Mouse (Mus musculus) CD8-positive naive resting alpha-beta T cell, adult 57 days (primary cell): ENCODE measurements around the gene Mrps11. TPM values are rescaled to one million over a fixed set of nuclear protein-coding genes. Genes with fewer than 3 reads are reported as not detected.

Source experiments
- total RNA-seq: library from RNA; stranded (reverse); gene quantifications from one replicate; pipeline ENCODE4 v1.2.4, GENCODE M21; 2023

The Mrps11 gene
- 26.7 TPM for total RNA-seq

DNA sequence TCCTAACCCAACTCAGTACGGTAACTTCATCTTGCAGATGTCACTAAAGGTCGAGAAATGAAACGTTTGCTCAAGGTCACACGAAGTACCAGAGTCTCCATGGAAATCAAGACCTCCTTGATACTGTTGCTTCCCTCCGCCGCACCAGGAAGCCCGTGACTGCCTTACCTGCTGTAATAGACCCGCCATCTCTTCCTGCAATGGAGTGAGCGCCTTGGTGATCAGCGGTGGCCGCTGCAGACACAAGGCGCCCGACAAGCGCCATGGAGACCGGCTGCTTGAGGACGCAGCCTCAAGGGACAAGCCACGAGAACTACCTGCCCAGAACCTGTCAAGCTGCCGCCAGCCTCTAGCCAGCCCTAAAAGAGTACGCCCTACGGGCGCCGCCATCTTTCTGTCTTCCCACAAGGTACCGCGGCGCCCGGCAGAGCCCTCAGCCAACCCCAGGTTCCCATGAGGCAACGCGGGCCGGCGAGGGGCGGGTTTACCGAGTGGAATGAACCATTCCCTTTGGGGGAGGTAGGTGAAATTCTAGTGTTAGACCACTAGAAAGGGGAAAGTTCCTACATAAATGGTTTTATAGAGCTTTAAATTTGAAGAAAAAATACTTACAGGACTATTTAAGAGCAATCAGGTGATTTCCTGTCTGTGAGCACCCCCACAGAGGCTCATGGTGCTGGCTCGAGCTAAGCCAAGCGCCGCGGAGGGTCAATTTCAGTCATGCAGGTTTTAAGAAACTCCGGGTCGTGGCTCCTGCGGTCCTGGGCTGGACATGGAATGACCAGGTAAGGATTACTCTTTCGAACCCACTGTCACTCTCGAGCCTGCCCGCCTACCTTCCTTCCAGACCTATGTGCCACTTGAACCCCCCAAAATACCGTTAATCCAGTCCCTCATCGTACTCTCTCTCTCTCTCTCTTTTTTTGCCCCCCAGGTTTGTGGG, at the start of gene Mrps11, which contains the start of gene Mrpl46:
Gene Mrps11 (plus strand): TSS at position 481 of the 943 bp plus-strand sequence.
Gene Mrpl46 (minus strand): TSS at position 893 of the 943 bp plus-strand sequence.

DNA sequence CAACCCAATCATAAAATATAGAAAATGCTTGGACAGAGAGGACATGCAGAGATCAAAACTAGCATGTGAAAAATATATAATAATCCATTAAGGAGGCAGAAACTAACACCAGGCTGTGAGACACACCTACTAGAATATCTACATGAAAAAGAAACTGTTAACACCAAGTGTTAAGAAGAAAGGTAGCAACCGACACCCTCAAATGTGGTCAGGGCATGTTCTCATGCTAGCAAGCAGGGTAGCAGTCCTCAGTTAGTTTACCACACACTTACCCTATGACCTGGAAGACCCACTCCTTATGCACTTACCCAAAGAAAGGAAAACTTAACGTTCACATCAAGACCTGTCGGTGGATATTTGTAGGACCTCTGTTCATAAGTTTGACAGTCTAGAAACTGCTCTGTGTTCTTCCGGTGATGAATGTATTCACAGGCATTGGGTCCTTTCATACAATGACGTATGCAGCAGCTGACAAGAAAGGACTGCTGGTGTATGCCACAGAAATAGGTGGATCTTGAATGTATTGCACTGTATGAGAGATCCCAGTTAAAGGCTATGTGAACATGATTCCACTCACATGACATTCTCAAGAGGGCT, 45.2 kb upstream of the Mrps11 start, which contains the start of gene Ntrk3:
Gene Ntrk3 (minus strand): TSS at position 399 of the 597 bp plus-strand sequence.

Other genes with a start within 250 kb of the Mrps11 start
- 23.0 TPM for gene Ntrk3, start 45.1 kb upstream of the Mrps11 start, total RNA-seq
- 22.7 TPM for gene Mrpl46, start 412 bp downstream of the Mrps11 start, total RNA-seq
- gene Det1, start 64.1 kb downstream of the Mrps11 start, total RNA-seq = 17.5 TPM
- 29.3 TPM for gene Aen, start 112.7 kb downstream of the Mrps11 start, total RNA-seq
- 14.1 TPM for gene Isg20, start 130.3 kb downstream of the Mrps11 start, total RNA-seq